Mouse (Mus musculus): ENCODE data around the gene Rnf151.

DNA sequence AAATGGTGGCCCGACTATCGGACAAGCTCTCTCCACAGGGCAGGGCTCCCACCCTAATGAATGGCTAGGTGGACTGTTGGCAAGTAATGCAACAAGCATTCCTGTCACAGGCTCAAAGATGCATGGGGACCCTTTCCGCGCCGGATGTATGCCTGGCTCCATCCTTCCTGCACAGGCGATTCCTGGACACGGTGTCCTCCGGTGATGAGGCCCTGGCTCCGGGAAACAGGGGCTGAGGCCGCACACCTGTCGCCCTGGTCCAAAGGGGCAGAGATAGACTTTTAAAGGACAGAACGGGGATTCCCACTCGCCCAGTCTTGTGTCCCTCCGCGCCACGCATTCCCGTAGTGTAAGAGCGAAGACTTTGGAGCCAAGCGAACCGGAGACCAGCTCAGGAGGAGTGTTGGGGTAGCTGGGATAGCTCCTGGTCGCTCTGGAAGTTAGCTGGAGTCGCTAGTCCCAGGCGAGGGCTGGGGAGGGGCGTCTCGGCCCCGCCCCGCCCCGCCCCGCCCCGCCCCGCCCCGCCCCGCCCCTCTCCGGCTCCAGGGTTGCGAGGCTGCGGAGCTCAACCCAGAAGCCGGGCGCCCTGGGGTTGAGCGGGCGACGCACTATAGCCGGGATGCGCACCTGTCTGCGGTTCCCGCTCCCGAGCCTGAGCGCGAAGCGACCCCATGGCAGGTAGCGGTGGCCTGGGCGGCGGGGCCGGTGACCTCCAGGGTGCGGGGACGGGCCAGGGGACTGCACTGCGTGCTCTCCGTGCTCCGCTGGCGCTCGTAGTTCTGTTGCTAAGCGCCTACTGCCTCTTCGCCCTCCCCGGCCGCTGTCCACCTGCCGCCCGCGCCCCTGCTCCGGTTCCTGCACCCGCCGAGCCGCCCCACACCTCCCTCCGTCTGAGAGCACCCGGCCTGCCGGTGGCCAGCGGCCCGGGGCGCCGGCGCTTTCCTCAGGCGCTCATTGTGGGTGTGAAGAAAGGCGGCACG, 34.8 kb upstream of the Rnf151 start, which contains the start of gene Hs3st6:
- TF ChIP-seq CTCF (IDR thresholded peaks at IDR 0.05; ENCODE audit: insufficient read depth, low read depth, low read length) = no peak
- no peak for TF ChIP-seq POLR2A (IDR thresholded peaks at IDR 0.05; ENCODE audit: insufficient read depth, low read depth, low read length)
